In the genomic region with DNA sequence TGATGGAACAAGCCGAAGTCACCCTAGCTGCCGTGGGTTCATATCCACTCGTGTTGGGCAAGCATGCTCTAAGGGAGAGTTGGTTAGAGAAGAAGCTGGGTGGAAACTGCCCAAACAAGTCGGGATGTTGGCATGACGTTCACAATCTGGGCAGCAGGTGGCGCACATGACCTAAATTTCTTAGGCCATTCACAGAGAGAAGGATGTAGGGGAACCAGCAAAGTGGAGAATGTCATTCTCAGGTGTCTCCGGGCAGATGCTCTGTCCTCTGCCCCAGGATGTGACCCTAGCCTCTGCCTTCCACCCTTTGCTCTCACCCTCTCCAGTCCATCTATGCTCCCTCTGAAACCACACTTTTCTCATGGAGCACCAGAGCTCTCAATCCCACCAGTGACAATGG, we compare ENCODE assay signal across 8 mouse cellular contexts.
DNase-seq lines count a peak whose midpoint lies in the region; ATAC-seq lines count a peak whose summit lies in the region.

No protein-coding gene starts in this region.

- WGBS in limb, embryonic 13.5 days: 8% methylated on average over 7 of the region's 7 CpGs

- no peak overlapping the region for H3K4me3 ChIP-seq in limb, embryonic 13.5 days

- no peak overlapping the region for H3K27ac ChIP-seq in limb, embryonic 13.5 days

- peak; percentile 78 for ATAC-seq in activated CD4-positive, CD25-positive, alpha-beta regulatory T cell, adult 4 months
- ATAC-seq in limb, embryonic 13.5 days (ENCODE audit: low FRiP score, low read depth): peak; percentile 51; the same call in 1 of the 2 replicates

- no peaks in the 10 kb centered on the region for H3K36me3 ChIP-seq in limb, embryonic 13.5 days

- no peak overlapping the region for H3K4me2 ChIP-seq in limb, embryonic 13.5 days (replicated peaks)

- H3K9me3 ChIP-seq in limb, embryonic 13.5 days: no peaks in the 10 kb centered on the region

- H3K27me3 ChIP-seq in limb, embryonic 13.5 days: peaks cover 23% of the 10 kb centered on the region

- H3K9ac ChIP-seq in limb, embryonic 13.5 days: no peak overlapping the region

- H3K4me1 ChIP-seq in limb, embryonic 13.5 days: peaks cover 13% of the 10 kb centered on the region

- peak; percentile 90 for DNase-seq in 3T3-L1 (ENCODE audit: low read depth, low spot score)
- peak; percentile 90 to 91 for DNase-seq in cerebellum, postnatal 4 days (ENCODE audit: low spot score in 2 of 2)
- DNase-seq in gastrocnemius, postnatal 25 days: peak; percentile 46
- peak; percentile 86 for DNase-seq in kidney, adult 9 months
- DNase-seq in naive thymus-derived CD4-positive, alpha-beta T cell, adult 2 months (ENCODE audit: low read depth): peak; percentile 88
- peak; percentile 51 to 57 for DNase-seq in spleen, postnatal 36 days (ENCODE audit: low spot score in 2 of 2)
